Mouse (Mus musculus) liver, embryonic 14.5 days (tissue): Measurements from ENCODE around the gene Igf2bp2. TPM values are rescaled to one million over a fixed set of nuclear protein-coding genes. Genes with fewer than 3 reads are reported as not detected.

Experiments
- ATAC-seq: fragments of 200-750 bp; cut with Nextera tagmentation; 2 replicates; pipeline ENCODE4 v1.8.0; 2017; ENCODE audit warnings: moderate number of reproducible peaks, mild to moderate bottlenecking, moderate library complexity; ENCODE audit not compliant: insufficient read depth
- DNase-seq, 3 experiments: peaks; one replicate each; pipeline ENCODE4 v3.0.0-alpha.2; 2012 to 2013; ENCODE audit warnings: low read depth in 3 of 3, low spot score in 3 of 3
- H3K27ac ChIP-seq: fragments of 300-500 bp; sonication (generic); 2 replicates; pipeline ENCODE4 v1.5.1; 2014; ENCODE audit warnings: moderate library complexity, mild to moderate bottlenecking, control low read depth, inconsistent platforms
- H3K27me3 ChIP-seq: fragments of 300-500 bp; sonication (generic); 2 replicates; pipeline ENCODE4 v1.6.1; 2014; ENCODE audit warnings: mild to moderate bottlenecking, low read length, moderate library complexity; ENCODE audit not compliant: control insufficient read depth, insufficient read depth
- H3K36me3 ChIP-seq: fragments of 300-500 bp; sonication (generic); replicated peaks from 2 replicates; pipeline ENCODE4 v1.6.1; 2014; ENCODE audit warnings: low read depth; ENCODE audit not compliant: control insufficient read depth, insufficient read depth
- H3K4me1 ChIP-seq, 2 experiments: fragments of 200-500 bp in 1 of 2; fragments of 300-500 bp in 1 of 2; sonication (generic) in 1 of 2; replicated peaks; 2 replicates each; pipeline ENCODE4 v1.6.1; 2012 to 2014; ENCODE audit warnings: antibody characterized with exemption in 1 of 2, inconsistent platforms in 1 of 2, low read length in 1 of 2; ENCODE audit not compliant: control insufficient read depth in 2 of 2, insufficient read depth in 2 of 2
- H3K4me2 ChIP-seq: fragments of 300-500 bp; sonication (generic); 2 replicates; pipeline ENCODE4 v1.6.1; 2014; ENCODE audit warnings: low read depth, mild to moderate bottlenecking, control low read depth, moderate library complexity
- H3K4me3 ChIP-seq, 2 experiments: fragments of 200-500 bp in 1 of 2; fragments of 300-500 bp in 1 of 2; sonication (generic) in 1 of 2; 2 replicates each; pipeline ENCODE4 v1.5.1; 2012 to 2014; ENCODE audit warnings: low read depth in 2 of 2, low read length in 2 of 2, mild to moderate bottlenecking in 2 of 2, control low read depth in 1 of 2, inconsistent platforms in 1 of 2, moderate library complexity in 1 of 2; ENCODE audit not compliant: insufficient read depth in 1 of 2
- H3K9ac ChIP-seq: fragments of 300-500 bp; sonication (generic); replicated peaks from 2 replicates; pipeline ENCODE4 v1.6.1; 2014; ENCODE audit warnings: mild to moderate bottlenecking, control low read depth, moderate library complexity
- H3K9me3 ChIP-seq: fragments of 300-500 bp; sonication (generic); 2 replicates; pipeline ENCODE4 v1.6.1; 2016; ENCODE audit warnings: low read length, mixed read lengths; ENCODE audit not compliant: control insufficient read depth
- CTCF ChIP-seq: IDR thresholded peaks from 2 replicates; pipeline ENCODE4 v1.5.1; 2016; ENCODE audit warnings: antibody characterized with exemption, low read depth, control low read depth
- EP300 ChIP-seq: IDR thresholded peaks from 2 replicates; pipeline ENCODE4 v1.6.1; 2016; ENCODE audit warnings: antibody characterized with exemption, low read depth
- WGBS: fragments of 180-500 bp; shearing (Covaris S2); extraction: QIAGEN DNeasy Blood & Tissue Kit; methylation state at CpG from one replicate; pipeline ENCODE4 v1.1.7; 2014; ENCODE audit not compliant: insufficient replicate concordance; 5-methylcytosine and 5-hydroxymethylcytosine counted together
- polyA plus RNA-seq, 2 experiments: library from polyadenylated mRNA; depleted of rRNA in 1 of 2; stranded (reverse) in 1 of 2; unstranded in 1 of 2; fragments of >200 nt; fragmentation: Nextera tagmentation in 1 of 2; extraction: Ambion mirVana in 1 of 2; gene quantifications; 2 replicates each; pipeline versions ENCODE4 v1.2.1 to v1.2.3; 2012 to 2014

Igf2bp2 gene
- 3.4 and 3.7 TPM in 2 replicates for polyA plus RNA-seq (2012; rRNA removed)
- polyA plus RNA-seq (2014; fragmentation: Nextera tagmentation; extraction: Ambion mirVana) = 7.3 and 7.6 TPM in 2 replicates

DNA sequence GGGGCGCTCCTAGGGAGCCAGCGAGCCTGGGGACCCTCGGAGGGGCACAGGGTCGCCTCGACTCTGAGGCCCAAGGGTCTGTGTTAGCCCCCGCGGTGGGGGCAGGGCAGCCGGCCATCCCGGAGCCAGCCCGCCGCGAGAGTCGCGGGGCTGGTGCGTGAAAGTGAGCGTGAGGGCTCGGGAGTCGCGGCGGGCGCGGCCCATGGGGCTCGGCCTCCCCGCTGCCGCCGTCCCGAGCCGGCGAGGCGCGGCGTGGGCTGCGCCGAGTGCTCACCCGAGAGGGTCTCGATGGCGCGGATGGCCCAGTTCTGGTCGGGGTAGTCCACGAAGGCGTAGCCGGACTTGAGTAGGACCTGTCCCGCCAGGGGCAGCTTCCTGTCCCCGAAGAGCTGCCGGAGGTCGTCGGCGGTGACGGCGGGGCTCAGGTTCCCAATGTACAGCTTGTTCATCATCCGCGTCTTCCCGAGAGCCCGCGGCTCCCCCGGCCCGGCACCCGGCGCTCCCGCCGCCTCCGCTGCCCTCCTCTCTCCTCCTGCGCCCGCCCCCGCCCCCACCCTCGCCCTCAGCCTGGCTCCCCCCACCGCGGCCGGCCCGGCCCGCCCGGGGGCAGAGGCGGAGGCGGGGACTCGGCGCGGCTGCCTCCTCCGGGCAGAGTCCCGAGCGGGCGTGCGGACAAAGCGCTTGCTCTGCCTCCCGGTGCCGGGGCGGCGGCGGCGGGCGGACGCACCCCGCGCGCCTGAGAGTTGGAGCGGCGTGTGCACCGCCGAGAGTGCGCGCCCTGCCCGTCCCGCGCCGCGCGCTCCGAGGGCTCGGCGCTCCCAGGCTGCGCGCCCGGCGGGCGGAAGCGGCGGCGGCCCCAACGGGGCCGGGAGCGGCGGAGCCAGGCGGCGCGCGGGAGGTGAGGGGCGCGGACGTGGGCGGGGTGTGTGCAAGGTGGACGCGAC, at the start of gene Igf2bp2:
Gene Igf2bp2, minus strand, starts transcription at position 788 of the 944 bp plus-strand sequence.
- Histone ChIP-seq H3K27me3 (peaks cover 48% of the 10 kb centered on the region), H3K4me1 (no peaks in the 10 kb centered on the region), H3K4me3 (peak within 1 kb of the TSS; percentile 60 to 65), H3K9me3 (no peaks in the 10 kb centered on the region), H3K27ac (no peak within 1 kb of the TSS), H3K9ac (peak within 1 kb of the TSS; percentile 18; the same call in 1 of the 2 replicates), H3K4me2 (peak within 1 kb of the TSS; percentile 65), H3K36me3 (no peaks in the 10 kb centered on the region)
- ATAC-seq (peak; percentile 74), DNase-seq (peak in 1 of 3 experiments; percentile 9)
- TF ChIP-seq EP300 (no peak), CTCF (no peak)
- under 1% methylated on average over 126 of the region's 131 CpGs for WGBS

DNA sequence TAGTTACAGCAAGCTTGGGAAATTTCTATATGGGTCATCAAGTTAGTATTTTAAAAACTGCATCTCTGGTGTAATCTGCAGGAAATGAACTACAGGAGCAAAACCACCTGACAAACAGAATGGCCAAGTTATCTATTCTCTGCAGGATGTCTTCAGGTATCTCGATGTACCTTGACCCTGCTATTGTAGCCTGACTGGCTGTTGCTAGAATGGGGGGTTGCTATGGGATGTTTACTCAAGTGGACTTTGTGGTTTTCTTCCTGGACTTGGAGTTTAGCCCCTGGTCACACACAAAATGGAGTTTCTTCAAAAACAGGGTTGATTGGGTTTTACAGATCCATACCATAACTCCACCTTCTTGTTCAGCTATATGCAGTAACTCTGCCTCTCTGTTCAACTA, 40.4 kb upstream of the Igf2bp2 start:
- no peaks in the 10 kb centered on the region for H3K4me1 ChIP-seq
- H3K27ac ChIP-seq = no peak overlapping the region
- H3K27me3 ChIP-seq = no peaks in the 10 kb centered on the region
- TF ChIP-seq CTCF (no peak), EP300 (no peak)
- WGBS = 52% methylated on average over 1 of the region's 1 CpGs
- H3K9ac ChIP-seq = no peak overlapping the region
- no peak overlapping the region for H3K4me3 ChIP-seq
- no peaks in the 10 kb centered on the region for H3K36me3 ChIP-seq
- no peak overlapping the region for H3K4me2 ChIP-seq
- DNase-seq (no peak), ATAC-seq (no peak)
- no peaks in the 10 kb centered on the region for H3K9me3 ChIP-seq

DNA sequence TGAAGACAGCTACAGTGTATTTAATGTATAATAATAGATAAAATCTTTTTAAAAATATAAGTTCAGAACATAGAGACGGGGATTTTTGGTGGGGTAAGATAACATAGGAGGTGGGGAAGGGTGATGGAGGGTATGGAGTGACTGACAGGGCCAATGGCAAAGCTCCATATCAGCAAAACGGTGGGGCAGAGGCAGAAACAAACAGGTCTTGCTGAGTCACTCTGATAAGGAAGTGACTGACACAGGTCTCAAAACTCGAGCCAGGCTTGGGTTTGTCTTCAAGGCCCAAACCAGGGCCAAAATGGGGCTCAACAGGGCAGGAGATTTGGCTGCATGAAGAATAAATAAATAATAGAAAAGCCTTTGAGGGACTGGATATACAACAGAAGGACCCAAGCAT, 38.8 kb upstream of the Igf2bp2 start:
- no peak overlapping the region for H3K27ac ChIP-seq
- DNase-seq = peak in 1 of 3 experiments; percentile 4
- H3K9me3 ChIP-seq = no peaks in the 10 kb centered on the region
- WGBS = 16% methylated on average over 3 of the region's 3 CpGs
- no peaks in the 10 kb centered on the region for H3K36me3 ChIP-seq
- no peak for ATAC-seq
- no peak overlapping the region for H3K9ac ChIP-seq
- no peak overlapping the region for H3K4me2 ChIP-seq
- H3K4me3 ChIP-seq = no peak overlapping the region
- H3K4me1 ChIP-seq = no peaks in the 10 kb centered on the region
- no peak for TF ChIP-seq CTCF
- no peak for TF ChIP-seq EP300
- H3K27me3 ChIP-seq = no peaks in the 10 kb centered on the region

DNA sequence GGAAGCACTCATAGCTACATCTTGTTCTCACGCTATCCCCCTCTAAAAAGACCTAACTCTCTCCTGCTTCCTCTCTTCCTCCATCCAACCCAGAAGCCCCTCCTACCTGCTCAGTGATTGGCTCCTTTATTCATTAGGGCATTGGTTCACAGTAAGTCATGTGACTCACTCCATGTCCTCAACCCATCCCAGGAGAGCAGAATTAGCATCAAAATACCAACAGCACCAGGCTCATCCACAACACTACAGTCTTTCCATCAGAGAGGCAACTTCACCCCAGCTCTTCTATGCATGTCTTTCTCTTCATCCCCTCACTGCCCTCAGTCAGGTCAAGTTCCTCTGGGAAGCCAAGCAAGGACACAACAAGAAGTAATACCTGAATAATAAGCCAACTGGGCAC, 37.4 kb upstream of the Igf2bp2 start:
- DNase-seq (no peak), ATAC-seq (no peak)
- Histone ChIP-seq H3K27me3 (no peaks in the 10 kb centered on the region), H3K4me1 (no peaks in the 10 kb centered on the region), H3K4me3 (no peak overlapping the region), H3K27ac (no peak overlapping the region), H3K36me3 (no peaks in the 10 kb centered on the region), H3K9me3 (no peaks in the 10 kb centered on the region), H3K9ac (no peak overlapping the region), H3K4me2 (no peak overlapping the region)
- TF ChIP-seq EP300 = no peak
- TF ChIP-seq CTCF = no peak
- WGBS = 71% methylated on average over 1 of the region's 1 CpGs

DNA sequence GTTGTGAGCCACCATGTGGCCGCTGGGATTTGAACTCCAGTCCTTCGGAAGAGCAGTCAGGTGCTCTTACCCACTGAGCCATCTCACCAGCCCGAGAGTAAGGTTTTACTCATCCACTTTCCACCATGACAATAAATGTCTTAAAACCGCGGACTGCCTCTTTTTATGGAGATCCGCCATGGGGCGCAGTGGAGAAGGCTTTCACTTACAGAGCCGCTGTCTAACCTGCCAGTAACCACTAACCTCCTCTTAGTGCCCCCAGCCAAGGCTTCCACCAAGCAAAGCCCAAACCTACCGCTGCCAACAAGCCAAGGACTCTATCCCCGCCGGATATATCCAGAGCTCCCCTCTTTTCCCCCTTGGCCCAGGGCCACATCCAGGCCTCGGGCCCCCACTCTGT, 24.3 kb upstream of the Igf2bp2 start:
- 67% methylated on average over 12 of the region's 12 CpGs for WGBS
- no peak for DNase-seq
- H3K27ac ChIP-seq = no peak overlapping the region
- no peak overlapping the region for H3K4me2 ChIP-seq
- TF ChIP-seq EP300 (no peak), CTCF (no peak)
- no peaks in the 10 kb centered on the region for H3K27me3 ChIP-seq
- no peaks in the 10 kb centered on the region for H3K36me3 ChIP-seq
- no peaks in the 10 kb centered on the region for H3K9me3 ChIP-seq
- no peak for ATAC-seq
- no peak overlapping the region for H3K4me3 ChIP-seq
- no peak overlapping the region for H3K9ac ChIP-seq
- no peaks in the 10 kb centered on the region for H3K4me1 ChIP-seq
